Mouse (Mus musculus): ENCODE measurements around the gene Flot2. TPM values are rescaled to one million over a fixed set of nuclear protein-coding genes. Genes with fewer than 3 reads are reported as not detected.

Flot2 gene
- 163 and 170 TPM in 2 replicates for polyA plus RNA-seq (2012; rRNA removed)

- no peaks in the 10 kb centered on the region; the same call in 1 of the 2 replicates for H3K4me1 ChIP-seq (ENCODE audit: control insufficient read depth, insufficient read depth, low read length)
- TF ChIP-seq POLR2A (IDR thresholded peaks at IDR 0.05; ENCODE audit: extremely low read depth, insufficient read depth, low read length) (0 out of 2 replicates have a peak, but pooled peaks have one; percentile 24), CTCF (IDR thresholded peaks at IDR 0.05; ENCODE audit: extremely low read depth, insufficient read depth, low read length) (no peak)
- H3K4me3 ChIP-seq (ENCODE audit: insufficient read depth, low read length): peak within 1 kb of the TSS; percentile 97
- H3K27ac ChIP-seq (ENCODE audit: insufficient read depth, low read length): peak within 1 kb of the TSS; percentile 60
Observed at GRCm38 (mm10) chr11:78037831-78038752, at the start of gene Flot2. Flot2 (plus strand) TSS chr11:78037931.

- no peak for TF ChIP-seq CTCF (IDR thresholded peaks at IDR 0.05; ENCODE audit: extremely low read depth, insufficient read depth, low read length)
- TF ChIP-seq POLR2A (IDR thresholded peaks at IDR 0.05; ENCODE audit: extremely low read depth, insufficient read depth, low read length): no peak
- H3K27ac ChIP-seq (ENCODE audit: insufficient read depth, low read length): no peak overlapping the region
- H3K4me3 ChIP-seq (ENCODE audit: insufficient read depth, low read length): no peak overlapping the region
- H3K4me1 ChIP-seq (ENCODE audit: control insufficient read depth, insufficient read depth, low read length): peaks cover 2% of the 10 kb centered on the region; the same call in 1 of the 2 replicates
Observed at GRCm38 (mm10) chr11:77989071-77989690, 48.5 kb upstream of the Flot2 start.

- no peaks in the 10 kb centered on the region; the same call in 1 of the 2 replicates for H3K4me1 ChIP-seq (ENCODE audit: control insufficient read depth, insufficient read depth, low read length)
- H3K4me3 ChIP-seq (ENCODE audit: insufficient read depth, low read length): no peak overlapping the region
- no peak for TF ChIP-seq POLR2A (IDR thresholded peaks at IDR 0.05; ENCODE audit: extremely low read depth, insufficient read depth, low read length)
- TF ChIP-seq CTCF (IDR thresholded peaks at IDR 0.05; ENCODE audit: extremely low read depth, insufficient read depth, low read length): no peak
- no peak overlapping the region for H3K27ac ChIP-seq (ENCODE audit: insufficient read depth, low read length)
Observed at GRCm38 (mm10) chr11:77995556-77995955, 42.2 kb upstream of the Flot2 start.

- no peaks in the 10 kb centered on the region; the same call in 1 of the 2 replicates for H3K4me1 ChIP-seq (ENCODE audit: control insufficient read depth, insufficient read depth, low read length)
- no peak overlapping the region for H3K27ac ChIP-seq (ENCODE audit: insufficient read depth, low read length)
- TF ChIP-seq POLR2A (IDR thresholded peaks at IDR 0.05; ENCODE audit: extremely low read depth, insufficient read depth, low read length) (no peak), CTCF (IDR thresholded peaks at IDR 0.05; ENCODE audit: extremely low read depth, insufficient read depth, low read length) (no peak)
Observed at GRCm38 (mm10) chr11:78006446-78006845, 31.3 kb upstream of the Flot2 start.

GRCm38 (mm10) chr11:78019676-78020075 lies 18.1 kb upstream of the Flot2 start:
- Histone ChIP-seq H3K4me1 (ENCODE audit: control insufficient read depth, insufficient read depth, low read length) (no peaks in the 10 kb centered on the region), H3K4me3 (ENCODE audit: insufficient read depth, low read length) (no peak overlapping the region), H3K27ac (ENCODE audit: insufficient read depth, low read length) (no peak overlapping the region)
- TF ChIP-seq CTCF (IDR thresholded peaks at IDR 0.05; ENCODE audit: extremely low read depth, insufficient read depth, low read length) (peak; percentile 85), POLR2A (IDR thresholded peaks at IDR 0.05; ENCODE audit: extremely low read depth, insufficient read depth, low read length) (no peak)

More at GRCm38 (mm10) chr11:78006446-78006845, 31.3 kb upstream of the Flot2 start:
- no peak overlapping the region for H3K4me3 ChIP-seq (ENCODE audit: insufficient read depth, low read length)

- no peaks in the 10 kb centered on the region for H3K4me1 ChIP-seq (ENCODE audit: control insufficient read depth, insufficient read depth, low read length)
- H3K27ac ChIP-seq (ENCODE audit: insufficient read depth, low read length): no peak overlapping the region
- TF ChIP-seq CTCF (IDR thresholded peaks at IDR 0.05; ENCODE audit: extremely low read depth, insufficient read depth, low read length): peak; percentile 16; the same call in 1 of the 2 replicates
- TF ChIP-seq POLR2A (IDR thresholded peaks at IDR 0.05; ENCODE audit: extremely low read depth, insufficient read depth, low read length): no peak
- H3K4me3 ChIP-seq (ENCODE audit: insufficient read depth, low read length): no peak overlapping the region
Observed at GRCm38 (mm10) chr11:78023607-78024006, 14.1 kb upstream of the Flot2 start.

- TF ChIP-seq POLR2A (IDR thresholded peaks at IDR 0.05; ENCODE audit: extremely low read depth, insufficient read depth, low read length) (no peak), CTCF (IDR thresholded peaks at IDR 0.05; ENCODE audit: extremely low read depth, insufficient read depth, low read length) (no peak)
- no peak overlapping the region for H3K4me3 ChIP-seq (ENCODE audit: insufficient read depth, low read length)
- H3K4me1 ChIP-seq (ENCODE audit: control insufficient read depth, insufficient read depth, low read length): peaks cover 2% of the 10 kb centered on the region; the same call in 1 of the 2 replicates
- H3K27ac ChIP-seq (ENCODE audit: insufficient read depth, low read length): no peak overlapping the region
Observed at GRCm38 (mm10) chr11:78029240-78029639, 8.5 kb upstream of the Flot2 start.

GRCm38 (mm10) chr11:78030600-78030999 lies 7.1 kb upstream of the Flot2 start:
- TF ChIP-seq CTCF (IDR thresholded peaks at IDR 0.05; ENCODE audit: extremely low read depth, insufficient read depth, low read length) (no peak), POLR2A (IDR thresholded peaks at IDR 0.05; ENCODE audit: extremely low read depth, insufficient read depth, low read length) (no peak)
- no peak overlapping the region for H3K4me3 ChIP-seq (ENCODE audit: insufficient read depth, low read length)
- H3K27ac ChIP-seq (ENCODE audit: insufficient read depth, low read length): no peak overlapping the region
- peaks cover 2% of the 10 kb centered on the region; the same call in 1 of the 2 replicates for H3K4me1 ChIP-seq (ENCODE audit: control insufficient read depth, insufficient read depth, low read length)

- Histone ChIP-seq H3K27ac (ENCODE audit: insufficient read depth, low read length) (no peak overlapping the region), H3K4me1 (ENCODE audit: control insufficient read depth, insufficient read depth, low read length) (peaks cover 2% of the 10 kb centered on the region; the same call in 1 of the 2 replicates), H3K4me3 (ENCODE audit: insufficient read depth, low read length) (no peak overlapping the region)
- TF ChIP-seq POLR2A (IDR thresholded peaks at IDR 0.05; ENCODE audit: extremely low read depth, insufficient read depth, low read length) (no peak), CTCF (IDR thresholded peaks at IDR 0.05; ENCODE audit: extremely low read depth, insufficient read depth, low read length) (no peak)
Observed at GRCm38 (mm10) chr11:78031389-78031788, 6.3 kb upstream of the Flot2 start.
